Mouse (Mus musculus): ENCODE results near the gene Parvb.
"Not testable (repeated sequence)": the region's sequence is repeated elsewhere in the genome, so short reads cannot be mapped to it uniquely, and the experiment has no call there.

The Parvb gene

GRCm38 (mm10) chr15:84256254-84256850 lies 24.5 kb downstream of the Parvb start:
- no peak for ATAC-seq (ENCODE audit: low TSS enrichment)

DNA sequence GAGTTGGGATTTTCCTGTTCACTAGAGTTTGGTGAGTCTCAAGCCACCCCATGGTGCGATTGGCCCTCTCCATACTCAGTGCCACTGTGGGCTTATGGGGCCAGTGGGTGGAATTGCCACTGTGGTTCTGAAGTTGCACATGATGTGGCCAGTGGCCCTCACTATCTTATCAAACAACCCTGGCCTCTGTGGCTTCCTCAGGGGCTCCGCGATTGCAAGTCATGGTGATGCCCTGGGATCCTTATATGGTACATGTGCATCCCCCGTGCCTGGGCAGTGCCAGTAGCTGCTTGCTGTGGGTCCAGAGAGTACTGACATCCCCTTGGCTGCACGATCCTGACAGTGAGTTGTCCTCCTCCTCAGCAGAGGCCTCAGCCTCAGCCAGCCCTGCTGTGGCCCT lies 25.0 kb downstream of the Parvb start:
- no peak for ATAC-seq (ENCODE audit: low TSS enrichment)

DNA sequence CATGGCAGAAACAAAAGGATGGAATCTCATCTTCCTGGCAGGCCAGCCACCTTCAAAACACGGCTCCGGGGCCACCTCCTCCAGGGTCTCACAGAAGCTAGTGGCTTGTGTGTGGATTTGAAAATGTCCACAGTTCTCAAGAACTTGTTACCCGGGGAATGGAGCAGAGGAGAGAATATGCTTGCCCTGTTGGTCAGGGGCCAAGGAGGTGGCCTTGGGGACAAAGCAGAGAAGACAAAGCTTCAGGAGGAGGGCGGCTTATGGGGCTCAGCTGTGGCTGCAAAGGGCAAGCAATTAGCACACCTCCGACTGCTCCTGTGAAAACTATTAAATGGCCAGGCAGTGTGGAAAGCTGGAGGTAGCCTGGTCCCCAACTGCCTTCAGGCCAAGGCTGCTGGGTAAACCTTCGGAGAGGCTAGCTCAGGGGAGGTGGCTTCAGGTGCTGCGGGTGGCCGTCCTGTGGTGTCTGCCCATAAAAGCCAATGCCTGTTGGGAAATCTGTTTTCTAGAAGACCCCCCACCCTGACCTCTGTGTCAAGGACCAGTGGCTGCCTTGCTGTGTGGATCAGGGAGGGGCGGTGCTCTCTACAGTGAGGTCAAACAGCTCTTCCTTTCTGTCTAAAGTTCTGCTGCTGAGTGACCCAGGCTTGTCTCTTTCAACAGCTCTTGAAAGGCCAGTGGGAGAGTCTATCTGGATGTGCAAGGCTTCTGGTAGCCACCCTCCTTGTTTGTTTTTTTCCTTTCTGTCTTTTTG lies 26.9 kb downstream of the Parvb start:
- no peak for ATAC-seq (ENCODE audit: low TSS enrichment)

DNA sequence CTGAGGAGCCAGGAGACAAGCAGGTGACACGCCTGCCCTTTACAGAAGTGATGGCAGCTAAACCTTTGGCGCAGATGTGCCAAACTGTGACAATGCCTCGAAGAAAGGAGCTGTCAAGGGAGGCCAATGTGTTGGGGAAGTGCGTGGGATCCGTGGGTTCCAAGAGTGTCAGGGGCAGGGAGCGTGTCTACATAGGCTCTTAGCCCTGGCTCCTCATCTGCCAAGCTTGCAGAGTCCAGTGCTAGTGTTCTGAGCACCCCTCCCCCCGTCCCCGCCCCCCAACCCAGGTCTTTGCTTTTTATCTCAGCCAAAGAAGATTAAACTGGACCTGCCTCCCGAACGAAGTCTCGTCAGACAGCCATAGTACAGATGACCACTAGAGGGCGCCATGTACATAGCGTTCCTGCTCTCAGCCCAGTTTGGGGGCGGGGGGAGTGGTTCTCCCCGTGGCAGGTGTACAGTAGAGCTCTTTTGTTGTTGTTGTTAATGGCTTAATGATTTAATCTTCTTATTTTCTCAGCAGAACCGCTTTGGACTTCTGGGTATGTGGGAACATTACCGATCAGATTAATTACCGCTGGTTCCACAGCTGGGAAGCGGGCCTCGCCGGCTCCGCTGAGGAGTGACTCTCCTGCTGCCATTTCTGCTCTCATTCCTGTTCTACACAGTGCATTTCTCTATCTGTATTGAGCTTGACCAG lies 28.4 kb downstream of the Parvb start:
- peak; percentile 82 for ATAC-seq (ENCODE audit: low TSS enrichment)

GRCm38 (mm10) chr15:84262630-84263029 lies 30.8 kb downstream of the Parvb start:
- no peak for ATAC-seq (ENCODE audit: low TSS enrichment)

DNA sequence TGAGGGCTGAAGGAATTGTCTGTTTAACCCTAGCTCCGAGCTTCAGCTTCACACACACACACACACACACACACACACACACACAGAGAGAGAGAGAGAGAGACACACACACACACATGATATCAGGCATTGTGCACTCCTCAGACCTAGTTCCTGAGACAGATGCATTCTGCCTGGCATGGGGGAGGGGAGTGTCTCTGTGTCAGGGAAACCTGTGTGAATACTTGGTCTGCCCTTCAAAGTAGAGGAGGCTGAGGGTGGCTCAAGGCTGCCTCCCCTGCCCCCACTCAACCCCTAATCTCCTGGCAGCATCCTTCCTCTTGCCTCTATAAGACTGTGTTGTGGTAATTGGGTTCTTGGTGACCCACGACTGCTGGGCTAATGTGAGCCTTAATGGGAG lies 31.7 kb downstream of the Parvb start:
- ATAC-seq (ENCODE audit: low TSS enrichment): no peak

DNA sequence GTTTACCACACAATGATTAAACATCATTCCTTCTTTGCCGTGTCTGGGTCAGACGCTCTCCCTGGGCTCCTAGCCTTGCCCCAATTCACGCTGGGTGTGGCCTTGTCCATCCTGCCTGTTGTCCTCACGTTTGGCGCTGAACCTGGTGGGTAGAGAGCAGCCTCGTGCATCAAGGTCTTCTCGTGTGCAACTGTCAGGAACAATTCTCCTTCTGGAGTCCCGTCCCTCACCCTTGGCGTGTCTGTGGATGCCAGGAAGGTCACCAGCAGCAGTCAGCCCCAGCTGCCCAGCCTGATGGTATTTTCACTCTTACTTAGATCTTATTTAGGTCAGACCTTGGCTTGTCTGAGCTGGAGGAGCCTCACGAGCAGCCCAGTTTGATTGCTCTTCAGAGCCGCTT lies 33.3 kb downstream of the Parvb start:
- ATAC-seq (ENCODE audit: low TSS enrichment): no peak

- ATAC-seq (ENCODE audit: low TSS enrichment): no peak
Measured at GRCm38 (mm10) chr15:84266290-84266689, 34.4 kb downstream of the Parvb start.

DNA sequence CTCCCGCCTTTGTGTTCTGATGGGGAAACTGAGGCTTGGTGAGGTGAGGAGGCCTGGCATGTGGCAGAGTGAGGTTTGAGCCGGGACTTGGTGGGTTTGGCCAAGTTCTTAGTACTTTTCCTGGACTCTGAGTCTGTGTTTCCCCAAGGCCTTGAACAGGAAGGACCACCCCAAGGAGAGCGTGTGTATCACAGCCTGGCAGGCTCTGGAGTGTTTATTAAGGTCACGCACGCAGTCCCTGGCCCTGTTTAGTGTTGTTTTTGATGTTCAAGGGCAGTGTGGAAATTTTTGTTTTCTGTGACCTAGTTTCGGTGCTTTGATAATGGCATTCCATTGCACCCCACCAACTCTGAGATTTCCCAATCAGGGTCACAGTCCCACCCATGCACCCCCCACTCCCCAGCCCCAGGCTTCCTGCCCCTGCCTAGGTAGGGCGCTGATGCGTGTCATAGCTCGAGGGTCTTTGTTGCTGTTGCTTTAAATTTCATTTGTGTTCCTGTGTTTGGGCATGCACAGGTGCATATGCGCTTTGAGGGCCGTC lies 35.9 kb downstream of the Parvb start:
- no peak for ATAC-seq (ENCODE audit: low TSS enrichment)

GRCm38 (mm10) chr15:84269107-84269633 lies 37.3 kb downstream of the Parvb start:
- ATAC-seq (ENCODE audit: low TSS enrichment): no peak

DNA sequence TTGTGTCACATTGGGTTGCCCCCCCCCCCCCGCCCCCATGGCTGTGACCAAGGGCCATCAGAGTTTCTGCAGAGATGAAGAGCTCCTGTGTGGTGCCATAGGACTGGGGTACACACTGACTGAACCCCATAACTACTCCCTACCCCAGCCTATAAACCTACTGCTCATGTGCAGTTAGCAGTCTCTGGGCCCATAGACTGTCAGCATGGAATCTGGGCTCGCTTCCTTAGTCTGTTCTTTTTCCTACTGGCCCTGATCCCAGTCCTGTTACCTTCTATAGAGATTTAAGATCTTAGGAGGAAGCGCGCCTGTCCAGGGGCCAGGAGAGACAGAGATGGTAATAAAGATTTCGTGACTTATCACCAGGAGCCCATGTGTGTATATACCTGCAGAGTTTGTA lies 38.2 kb downstream of the Parvb start:
- peak; percentile 47; the same call in 1 of the 2 replicates for ATAC-seq (ENCODE audit: low TSS enrichment)

DNA sequence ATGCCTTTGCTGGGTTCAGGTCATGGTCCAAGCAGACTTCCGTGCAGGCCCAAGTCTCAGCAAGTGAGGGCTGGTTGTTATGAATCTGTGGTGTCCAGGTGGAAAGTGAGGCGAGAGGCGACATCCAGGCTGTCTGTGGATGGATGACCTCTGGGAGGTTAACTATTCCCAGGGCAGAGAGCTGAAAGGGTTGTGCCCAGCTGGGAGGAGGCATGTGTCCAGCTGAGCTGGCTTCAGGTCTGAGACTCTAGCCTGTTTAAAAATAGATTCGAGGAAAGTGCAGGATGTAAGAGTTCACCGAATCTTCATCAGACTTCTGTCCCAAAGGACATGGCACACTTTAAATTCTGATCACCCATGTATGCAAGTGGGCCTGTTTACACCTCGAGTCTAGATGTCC lies 38.6 kb downstream of the Parvb start:
- no peak for ATAC-seq (ENCODE audit: low TSS enrichment)

DNA sequence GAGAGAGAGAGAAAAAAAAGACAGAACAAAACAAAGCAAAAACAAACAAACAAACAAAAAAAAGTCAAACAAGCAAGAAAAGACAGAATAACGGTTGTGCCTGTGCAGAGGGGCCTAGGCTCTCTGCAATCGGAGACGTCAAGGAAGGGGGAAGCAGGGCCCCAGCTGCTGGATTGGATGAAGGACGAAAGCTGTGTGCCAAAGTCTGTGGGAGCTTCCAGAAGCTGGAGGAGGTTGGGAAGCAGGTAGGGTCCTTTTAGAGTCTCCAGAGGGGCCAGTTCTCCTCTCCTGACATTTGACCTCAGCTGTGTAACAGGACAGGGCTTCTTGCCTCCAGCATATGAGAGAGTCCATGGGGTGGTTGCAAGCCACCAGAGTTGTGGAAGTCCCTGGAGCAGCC lies 44.2 kb downstream of the Parvb start:
- ATAC-seq (ENCODE audit: low TSS enrichment): no peak

DNA sequence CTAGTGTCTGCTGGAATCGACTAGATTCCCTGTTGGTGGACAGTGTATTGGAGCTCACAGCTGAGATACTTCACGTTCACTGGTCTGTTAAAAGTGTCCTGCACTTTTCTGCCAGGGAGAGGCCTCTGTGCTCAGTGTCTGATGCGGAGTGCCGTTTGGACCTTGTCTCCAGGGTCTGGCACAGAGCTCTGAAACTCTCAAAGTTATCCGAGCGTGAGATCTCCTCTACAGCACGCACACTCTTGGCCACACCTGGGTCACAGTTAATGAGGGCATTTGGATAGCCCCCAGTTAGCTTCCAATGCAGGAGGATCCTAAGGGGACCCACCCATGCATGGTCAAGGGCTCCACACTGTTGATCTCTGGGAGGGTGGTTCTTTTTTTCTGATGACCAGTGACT lies 46.2 kb downstream of the Parvb start:
- ATAC-seq (ENCODE audit: low TSS enrichment): no peak

DNA sequence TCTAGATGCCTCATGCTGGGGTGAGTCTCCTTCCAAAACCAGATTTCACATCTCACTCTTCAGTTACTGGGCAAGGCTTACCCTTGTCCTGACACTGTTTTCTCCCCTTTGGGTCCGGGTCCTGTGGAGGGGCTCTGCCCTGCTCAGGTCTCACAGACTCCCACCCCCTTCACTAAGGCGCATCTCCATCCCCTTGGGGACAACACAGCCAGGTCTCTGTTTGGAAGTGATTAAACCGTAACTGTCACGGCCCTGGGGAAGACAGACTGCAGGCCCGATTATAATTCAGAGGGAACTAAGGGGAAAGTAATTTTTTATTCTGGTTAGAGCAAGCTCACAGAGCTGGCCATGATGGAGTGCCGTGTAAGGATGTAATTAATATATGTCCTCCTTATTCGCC lies 46.8 kb downstream of the Parvb start:
- ATAC-seq (ENCODE audit: low TSS enrichment): no peak

DNA sequence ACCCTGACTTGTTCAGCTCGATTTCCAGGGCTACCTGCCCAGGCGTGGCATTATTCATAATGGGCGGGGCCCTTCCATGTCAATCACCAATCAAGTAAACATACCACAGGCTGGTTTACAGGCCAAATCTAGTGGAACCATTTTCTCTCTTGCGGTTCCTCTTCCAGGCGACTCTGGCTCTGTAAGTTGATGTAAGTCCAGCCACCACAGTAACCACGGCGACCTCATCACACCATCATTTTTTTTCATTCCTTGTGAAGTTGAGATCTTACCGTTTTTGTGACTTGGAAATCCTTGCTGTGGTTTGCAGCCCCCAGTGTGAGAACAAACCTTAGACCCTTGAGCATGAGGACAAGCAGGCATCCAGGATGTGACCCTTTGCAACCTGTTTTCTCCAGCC lies 48.5 kb downstream of the Parvb start:
- no peak for ATAC-seq (ENCODE audit: low TSS enrichment)

DNA sequence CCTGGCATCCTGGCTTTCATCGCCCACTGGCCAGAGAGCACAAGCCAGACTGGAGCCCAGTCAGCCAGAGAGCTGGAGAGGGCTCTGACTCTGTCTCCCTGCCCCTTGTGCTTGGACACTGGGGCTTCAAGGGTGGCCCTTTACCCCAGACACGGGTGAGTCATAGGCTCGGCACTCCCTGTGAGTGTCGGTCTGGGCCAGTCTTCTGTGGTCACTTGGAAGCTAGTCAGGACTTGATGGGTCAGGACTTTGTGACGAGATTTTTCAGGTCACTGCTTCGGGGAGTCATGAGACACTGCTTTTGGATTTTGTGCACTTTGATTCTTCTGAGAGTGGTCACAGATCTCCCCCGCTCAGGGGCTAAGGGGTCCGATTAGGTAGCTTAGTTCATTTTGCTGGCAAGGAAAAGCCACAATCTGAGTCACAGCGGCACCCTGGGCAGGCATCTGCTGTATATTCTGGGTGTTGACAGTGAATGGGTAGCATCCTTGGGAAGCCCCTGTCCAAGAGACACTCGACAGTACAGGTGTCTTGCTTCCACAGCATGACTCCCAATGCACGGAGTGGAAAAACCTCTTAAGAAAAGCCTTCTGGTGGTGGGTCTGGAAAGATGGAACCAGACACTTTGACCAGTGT lies 49.0 kb downstream of the Parvb start:
- no peak for ATAC-seq (ENCODE audit: low TSS enrichment)

DNA sequence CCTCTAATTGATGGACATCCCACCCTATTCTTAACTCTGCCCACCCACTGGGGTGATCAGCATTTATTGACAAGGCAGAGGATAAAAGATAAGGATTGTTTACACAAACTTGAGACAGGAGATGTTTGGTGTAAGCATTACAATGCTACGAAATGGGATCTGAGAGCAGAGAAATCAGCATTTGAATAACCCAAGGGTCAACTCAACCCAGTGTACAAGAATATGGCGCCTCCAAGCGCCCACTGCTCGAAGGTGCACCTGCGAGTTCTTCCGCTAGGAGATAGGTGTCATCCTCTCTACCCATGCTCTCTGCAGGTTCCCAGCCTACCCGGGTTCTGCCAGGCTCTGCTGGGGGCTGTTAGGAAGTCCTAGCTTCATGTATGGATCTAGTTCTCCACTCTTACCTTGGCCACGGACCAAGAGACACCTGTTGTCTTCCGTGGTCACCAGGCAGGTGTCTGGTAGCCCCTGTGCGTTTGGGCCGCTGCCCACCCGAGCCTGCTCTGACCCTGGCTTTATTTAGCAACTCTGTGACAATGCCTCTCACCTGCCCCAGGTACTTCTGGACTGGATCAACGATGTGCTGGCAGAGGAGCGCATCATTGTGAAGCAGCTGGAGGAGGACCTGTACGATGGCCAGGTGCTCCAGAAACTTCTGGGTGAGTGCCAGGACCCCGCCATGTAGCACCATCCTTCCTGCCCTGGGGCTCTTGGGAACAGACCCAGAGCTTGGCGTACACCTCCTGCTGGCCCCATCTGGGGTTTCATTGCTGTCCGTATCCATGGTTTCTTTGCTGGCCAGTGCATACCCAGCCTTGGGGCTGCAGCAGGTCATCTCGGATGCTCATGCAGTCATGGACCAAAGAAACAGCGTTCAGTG lies 50.6 kb downstream of the Parvb start:
- ATAC-seq (ENCODE audit: low TSS enrichment): no peak

DNA sequence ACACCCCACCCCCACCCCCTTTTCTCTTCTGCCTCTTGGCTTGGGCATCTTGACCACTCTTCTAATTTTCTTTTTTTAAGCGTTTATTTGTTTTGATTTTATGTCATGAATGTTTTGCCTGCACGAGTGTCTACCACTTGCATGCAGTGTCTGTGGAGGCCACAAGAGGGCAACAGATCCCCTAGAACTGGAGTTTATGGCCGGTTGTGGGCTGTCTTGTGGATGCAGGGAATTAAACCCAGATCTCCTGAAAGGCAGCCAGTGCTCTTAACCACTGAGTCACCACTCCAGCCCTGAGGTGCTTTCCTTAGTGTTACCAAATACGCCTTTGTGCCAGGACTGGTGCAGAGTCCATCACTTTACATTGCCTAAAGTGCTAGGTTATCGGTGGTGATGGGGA lies 52.2 kb downstream of the Parvb start:
- no peak for ATAC-seq (ENCODE audit: low TSS enrichment)

GRCm38 (mm10) chr15:84285453-84285852 lies 53.6 kb downstream of the Parvb start:
- no peak for ATAC-seq (ENCODE audit: low TSS enrichment)

GRCm38 (mm10) chr15:84288953-84289352 lies 57.1 kb downstream of the Parvb start:
- not testable (repeated sequence) for ATAC-seq (ENCODE audit: low TSS enrichment)

Measured in frontal cortex, adult (tissue).